Mouse (Mus musculus): Measurements from ENCODE around the gene Nradd.

DNA sequence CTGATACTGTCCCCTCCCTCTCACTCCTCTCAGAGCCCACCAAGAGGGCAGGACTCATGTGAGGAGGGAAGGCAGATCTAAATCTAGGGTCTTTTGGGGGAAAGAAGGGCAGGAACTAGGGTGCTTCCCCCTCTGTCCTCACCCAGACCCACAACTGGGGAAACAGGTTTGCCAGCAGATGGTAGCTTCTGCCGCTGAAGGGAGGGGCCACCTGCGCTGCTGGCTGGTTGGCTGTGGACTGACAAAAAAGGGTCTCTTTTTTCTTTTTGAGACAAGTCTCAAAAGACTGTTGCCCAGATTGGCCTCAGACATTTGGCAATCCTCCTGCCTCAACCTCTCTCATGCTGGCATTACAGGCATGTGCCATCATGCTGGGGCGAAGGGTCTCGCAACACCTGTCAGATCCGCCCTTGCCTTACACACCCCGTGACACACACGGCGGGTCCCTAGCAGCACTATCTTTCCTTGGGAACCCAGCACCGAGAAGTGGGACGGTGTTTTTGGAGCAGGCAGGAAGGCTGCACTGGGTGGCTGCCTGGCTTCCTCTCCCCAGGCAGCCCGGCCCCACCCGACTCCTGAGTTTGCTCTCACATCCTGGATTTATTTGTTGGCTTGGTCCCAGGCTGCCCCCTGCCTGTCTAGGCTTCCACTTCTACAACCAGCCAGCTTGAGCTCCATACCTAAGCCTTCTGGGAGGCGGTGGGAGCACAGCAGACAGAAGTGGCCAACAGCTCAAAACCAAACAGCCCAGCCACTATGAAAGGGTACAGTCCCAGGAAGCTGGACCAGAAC is 27.9 kb upstream of the Nradd start:
- TF ChIP-seq CTCF (IDR thresholded peaks at IDR 0.05) (peak; percentile 57), POLR2A (IDR thresholded peaks at IDR 0.05; ENCODE audit: insufficient read depth, low read depth, low read length) (peak; percentile 49; the same call in 1 of the 2 replicates), EP300 (IDR thresholded peaks at IDR 0.05; ENCODE audit: insufficient read depth, low read depth, low read length) (0 out of 2 replicates have a peak, but pooled peaks have one; percentile 33)

Data from heart, adult 2 months (tissue).